Mouse (Mus musculus): ENCODE measurements around the gene B3galt4.
"Not testable (repeated sequence)": the region's sequence is repeated elsewhere in the genome, so short reads cannot be mapped to it uniquely, and the experiment has no call there.

The B3galt4 gene

GRCm38 (mm10) chr17:33904835-33905234 lies 46.5 kb downstream of the B3galt4 start, which contains the start of gene Platr17:
Gene Platr17, plus strand, starts transcription at chr17:33905135.
- not testable (repeated sequence) for DNase-seq (ENCODE audit: low spot score in 2 of 2)

- DNase-seq (ENCODE audit: low spot score in 2 of 2), result not testable (repeated sequence)
Observed at GRCm38 (mm10) chr17:33903911-33904651, 47.2 kb downstream of the B3galt4 start.

GRCm38 (mm10) chr17:33902491-33902890 lies 48.8 kb downstream of the B3galt4 start:
- no peak for DNase-seq (ENCODE audit: low spot score in 2 of 2)

DNA sequence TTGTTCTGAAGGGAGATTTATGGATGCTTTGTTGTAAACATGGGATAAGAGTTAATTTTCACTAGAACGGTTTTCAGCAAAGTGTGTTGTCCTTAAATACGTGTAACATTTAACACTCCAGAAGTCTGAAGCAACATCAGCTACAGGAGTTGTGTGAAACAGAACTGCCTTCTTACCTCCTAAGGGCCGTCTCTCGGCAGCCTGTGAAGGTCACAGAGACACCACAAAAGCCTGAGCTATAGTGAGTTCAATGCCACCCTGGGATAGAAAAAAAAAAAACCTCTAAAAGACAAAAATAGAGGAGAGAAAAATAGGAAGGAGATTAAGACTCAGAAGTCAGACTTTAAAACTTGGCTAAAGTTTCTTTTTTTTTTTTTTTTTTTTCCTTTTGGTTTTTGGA lies 49.2 kb downstream of the B3galt4 start:
- no peak for DNase-seq (ENCODE audit: low spot score in 2 of 2)

- DNase-seq (ENCODE audit: low spot score in 2 of 2), result no peak
Observed at GRCm38 (mm10) chr17:33901653-33902052, 49.6 kb downstream of the B3galt4 start.

DNA sequence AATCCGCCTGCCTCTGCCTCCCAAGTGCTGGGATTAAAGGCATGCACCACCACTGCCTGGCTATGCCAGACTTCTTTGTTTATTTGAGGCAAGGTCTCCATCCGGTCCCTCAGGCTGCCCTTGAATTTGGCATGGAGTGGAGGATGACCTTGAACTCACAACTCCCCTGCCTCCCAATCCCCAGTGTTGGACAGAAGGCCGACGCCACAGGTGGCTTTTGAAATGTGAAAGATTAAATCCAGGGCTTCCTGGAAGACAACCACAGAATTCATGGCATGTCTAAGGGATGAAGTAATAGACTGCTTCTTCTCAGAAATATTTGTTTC lies 50.3 kb downstream of the B3galt4 start:
- no peak for DNase-seq (ENCODE audit: low spot score in 2 of 2)

GRCm38 (mm10) chr17:33900281-33900988 lies 50.9 kb downstream of the B3galt4 start:
- DNase-seq (ENCODE audit: low spot score in 2 of 2), result no peak

Data from urinary bladder, adult 18-20 months (tissue).